Mouse (Mus musculus): ENCODE data around the gene Hspbp1. TPM values are rescaled to one million over a fixed set of nuclear protein-coding genes. Genes with fewer than 3 reads are reported as not detected.

The Hspbp1 gene
- total RNA-seq, 2 experiments from 2014 or later, result 82.1 to 92.1 TPM

DNA sequence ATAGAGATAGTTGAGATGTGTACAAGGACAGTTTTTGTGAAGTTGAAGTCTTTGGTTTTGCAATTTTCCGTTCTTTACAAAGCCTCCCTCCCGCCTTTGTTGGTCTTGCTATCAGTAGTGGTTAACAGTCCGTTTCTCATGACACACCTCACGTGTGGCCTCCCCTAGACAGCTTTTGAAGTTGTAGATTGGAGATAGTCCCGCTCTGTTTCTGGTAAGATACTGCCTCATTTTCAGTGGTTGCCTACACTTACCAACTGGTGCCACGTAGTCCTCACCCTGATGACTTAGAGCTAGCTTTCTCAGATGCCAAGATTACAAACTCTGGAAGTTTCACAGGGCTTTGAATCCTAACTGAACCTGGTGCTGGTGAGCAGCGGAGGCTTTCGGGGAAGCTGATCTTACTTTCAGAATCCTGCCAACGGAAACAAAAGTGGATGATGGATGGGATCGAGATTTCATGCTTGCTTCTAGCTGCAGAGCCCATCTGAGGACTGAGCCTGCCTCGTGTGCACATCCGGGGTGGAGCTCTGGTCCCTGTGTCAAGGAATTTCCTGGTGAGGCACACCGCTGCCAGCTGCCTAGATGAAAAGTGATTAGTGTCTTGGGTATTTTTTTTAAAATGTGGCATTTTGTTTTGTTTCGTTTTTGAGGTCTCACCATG, 71.0 kb downstream of the Hspbp1 start:
- no peak for TF ChIP-seq CTCF (conservative IDR thresholded peaks at IDR 0.05)

DNA sequence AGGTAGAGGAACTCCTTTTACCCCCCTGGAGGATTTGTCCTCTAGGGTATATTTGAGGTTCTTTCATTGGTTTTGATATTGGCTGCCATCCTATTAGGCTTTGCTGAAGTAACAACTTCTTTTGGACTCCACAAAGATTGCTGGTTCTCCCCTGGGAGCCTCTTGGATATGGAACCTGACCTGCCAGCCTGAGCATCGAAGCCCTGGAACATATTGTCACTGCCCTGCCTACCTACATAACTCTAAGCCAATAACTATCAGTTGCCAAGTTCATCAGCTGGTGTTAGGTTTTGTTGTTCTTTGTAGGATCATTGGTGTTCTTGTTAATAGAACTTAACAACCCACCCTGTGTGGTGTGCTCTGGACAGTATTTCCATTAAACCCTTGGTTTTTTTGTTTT, 71.9 kb downstream of the Hspbp1 start:
- no peak overlapping the region for H3K4me3 ChIP-seq
- TF ChIP-seq CTCF (conservative IDR thresholded peaks at IDR 0.05), result no peak
- no peak overlapping the region for H3K27ac ChIP-seq
- no peak for DNase-seq (ENCODE audit: low spot score in 2 of 2)

More for the DNA sequence above, 71.0 kb downstream of the Hspbp1 start:
- no peak overlapping the region for H3K4me3 ChIP-seq
- DNase-seq (ENCODE audit: low spot score in 2 of 2), result no peak
- H3K27ac ChIP-seq, result no peak overlapping the region

DNA sequence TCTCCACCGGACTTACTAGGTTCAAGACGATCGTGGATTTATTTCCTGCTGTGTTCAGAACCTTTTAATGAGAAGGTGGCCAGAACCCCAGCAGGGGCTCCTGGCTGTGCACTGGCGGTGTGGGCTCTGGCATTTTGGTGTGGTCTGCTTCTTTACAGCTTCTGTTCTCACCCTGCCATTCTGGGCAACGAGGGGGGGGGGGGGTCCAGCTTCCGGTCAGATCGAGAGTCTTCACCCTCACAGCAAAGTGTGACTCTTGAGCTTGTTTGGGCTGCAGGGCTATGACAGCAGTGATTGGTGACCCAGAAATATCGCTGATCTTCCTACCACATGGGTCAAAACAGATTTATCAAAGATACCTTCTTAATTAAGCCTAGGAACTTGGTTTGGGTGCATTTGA, 72.5 kb downstream of the Hspbp1 start:
- TF ChIP-seq CTCF (conservative IDR thresholded peaks at IDR 0.05), result no peak
- no peak for DNase-seq (ENCODE audit: low spot score in 2 of 2)
- H3K4me3 ChIP-seq, result no peak overlapping the region
- H3K27ac ChIP-seq, result no peak overlapping the region

DNA sequence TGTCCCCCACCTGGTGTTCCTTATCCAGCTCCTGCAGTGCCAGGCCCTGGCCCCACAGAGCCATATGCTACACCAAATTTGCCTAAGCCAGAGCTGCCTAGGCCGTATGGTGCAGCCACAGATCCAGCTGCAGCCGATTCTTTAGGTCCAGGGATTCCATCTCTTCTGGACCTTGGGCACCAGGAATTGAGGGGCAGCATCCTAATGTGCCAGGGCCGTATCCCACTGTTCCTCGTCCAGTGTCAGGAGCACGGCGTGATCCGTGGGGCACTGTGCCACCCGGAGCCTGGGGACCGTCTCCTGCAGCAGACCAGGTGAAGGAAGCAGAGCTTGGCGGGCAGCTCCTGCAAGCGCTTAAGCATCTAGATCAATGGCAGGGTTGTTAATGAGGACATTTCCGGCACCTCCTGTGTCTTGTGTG, 72.9 kb downstream of the Hspbp1 start:
- TF ChIP-seq CTCF (conservative IDR thresholded peaks at IDR 0.05), result no peak
- no peak overlapping the region for H3K27ac ChIP-seq
- no peak for DNase-seq (ENCODE audit: low spot score in 2 of 2)
- no peak overlapping the region for H3K4me3 ChIP-seq

DNA sequence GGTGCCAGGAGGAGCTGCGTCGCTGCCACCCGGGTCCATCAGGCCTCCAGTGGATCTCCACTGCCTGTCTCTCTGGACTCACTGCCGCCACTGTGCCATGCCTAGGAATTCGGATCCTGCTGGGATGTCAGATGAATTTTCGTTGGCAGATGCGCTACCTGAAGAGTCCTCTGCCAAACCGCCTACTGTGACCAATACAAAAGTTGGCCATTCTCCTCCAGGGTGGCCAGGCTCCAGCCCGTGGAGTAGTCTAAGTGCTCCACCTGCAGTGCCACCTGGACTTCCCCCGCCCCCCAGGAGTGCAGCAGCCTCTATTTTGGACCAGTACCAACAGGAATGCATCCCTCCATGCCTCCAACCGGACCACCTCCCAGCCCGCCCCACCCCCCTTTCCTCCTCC, 73.4 kb downstream of the Hspbp1 start:
- TF ChIP-seq CTCF (conservative IDR thresholded peaks at IDR 0.05), result no peak
- no peak overlapping the region for H3K27ac ChIP-seq
- no peak overlapping the region for H3K4me3 ChIP-seq
- no peak for DNase-seq (ENCODE audit: low spot score in 2 of 2)

Other genes starting within 250 kb of the Hspbp1 start
- gene Rdh13, start 239.4 kb downstream of the Hspbp1 start, total RNA-seq (2021), result 10 to 100 TPM; 25.2 to 28.4 TPM
- gene Eps8l1, start 224.4 kb downstream of the Hspbp1 start, total RNA-seq (2021), result 1 to 10 TPM; 7.8 to 8.9 TPM
- 100 to 1,000 TPM; 157 to 161 TPM for gene Ppp1r12c, start 183.4 kb downstream of the Hspbp1 start, total RNA-seq (2021)
- gene Tnnt1, start 168.7 kb downstream of the Hspbp1 start, total RNA-seq (2021), result 1 to 10 TPM; 1.7 to 4.0 TPM
- under 1 TPM in 1 of 2 experiments, not detected in 1; 0.64 TPM for gene Tnni3, start 160.8 kb downstream of the Hspbp1 start, total RNA-seq (2021)
- under 1 TPM; 0.47 to 0.64 TPM for gene Dnaaf3, start 152.6 kb downstream of the Hspbp1 start, total RNA-seq (2021)
- gene Syt5, start 137.5 kb downstream of the Hspbp1 start, total RNA-seq (2021), result 100 to 1,000 TPM; 199 to 217 TPM
- gene Ptprh, start 81.0 kb downstream of the Hspbp1 start, total RNA-seq (2021), result under 1 TPM; 0.18 to 0.22 TPM
- 10 to 100 TPM; 17.8 to 21.8 TPM for gene Tmem86b, start 53.6 kb downstream of the Hspbp1 start, total RNA-seq (2021)
- 100 to 1,000 TPM; 133 to 134 TPM for gene Ppp6r1, start 26.0 kb downstream of the Hspbp1 start, total RNA-seq (2021)
- 100 to 1,000 TPM; 334 to 355 TPM for gene Brsk1, start 5.5 kb upstream of the Hspbp1 start, total RNA-seq (2021)
- under 1 TPM in 1 of 2 experiments, not detected in 1; 0.13 TPM for gene Tmem150b, start 40.2 kb upstream of the Hspbp1 start, total RNA-seq (2021)
- gene Kmt5c, start 55.0 kb upstream of the Hspbp1 start, total RNA-seq (2021), result 10 to 100 TPM; 25.2 to 37.6 TPM
- gene Cox6b2, start 68.0 kb upstream of the Hspbp1 start, total RNA-seq (2021), result 1 to 10 TPM; 1.3 to 3.8 TPM
- gene Fam71e2, start 86.2 kb upstream of the Hspbp1 start, total RNA-seq (2021), result not detected
- under 1 TPM; 0.25 to 0.26 TPM for gene Il11, start 97.8 kb upstream of the Hspbp1 start, total RNA-seq (2021)
- gene Tmem190, start 97.9 kb upstream of the Hspbp1 start, total RNA-seq (2021), result not detected
- gene Tmem238, start 104.6 kb upstream of the Hspbp1 start, total RNA-seq (2021), result 1 to 10 TPM; 2.6 to 2.7 TPM
- gene Rpl28, start 107.8 kb upstream of the Hspbp1 start, total RNA-seq (2021), result 100 to 1,000 TPM; 458 to 462 TPM
- 100 to 1,000 TPM; 106 to 108 TPM for gene Ube2s, start 127.5 kb upstream of the Hspbp1 start, total RNA-seq (2021)
- 100 to 1,000 TPM; 172 to 204 TPM for gene Shisa7, start 159.6 kb upstream of the Hspbp1 start, total RNA-seq (2021)
- gene Isoc2b, start 185.2 kb upstream of the Hspbp1 start, total RNA-seq (2021), result 1 to 10 TPM; 4.7 to 5.6 TPM
- 10 to 100 TPM; 13.0 to 13.4 TPM for gene Isoc2a, start 192.1 kb upstream of the Hspbp1 start, total RNA-seq (2021)
- gene Gm36210, start 221.4 kb upstream of the Hspbp1 start, total RNA-seq (2021), result under 1 TPM in 1 of 2 experiments, not detected in 1; 0.28 TPM
- gene Zfp628, start 230.1 kb upstream of the Hspbp1 start, total RNA-seq (2021), result 10 to 100 TPM; 15.0 to 15.8 TPM
- 100 to 1,000 TPM; 103 to 114 TPM for gene Nat14, start 237.0 kb upstream of the Hspbp1 start, total RNA-seq (2021)
- 1 to 10 TPM; 2.4 to 3.5 TPM for gene Ssc5d, start 240.7 kb upstream of the Hspbp1 start, total RNA-seq (2021)